Mouse (Mus musculus): ENCODE measurements around the gene Gm13124. TPM values are rescaled to one million over a fixed set of nuclear protein-coding genes. Genes with fewer than 3 reads are reported as not detected.
"Not testable (repeated sequence)": the region's sequence is repeated elsewhere in the genome, so short reads cannot be mapped to it uniquely, and the experiment has no call there.

Gene Gm13124
- polyA plus RNA-seq (2016; fragmentation: Nextera tagmentation; extraction: Ambion mirVana): not detected in 2 replicates

DNA sequence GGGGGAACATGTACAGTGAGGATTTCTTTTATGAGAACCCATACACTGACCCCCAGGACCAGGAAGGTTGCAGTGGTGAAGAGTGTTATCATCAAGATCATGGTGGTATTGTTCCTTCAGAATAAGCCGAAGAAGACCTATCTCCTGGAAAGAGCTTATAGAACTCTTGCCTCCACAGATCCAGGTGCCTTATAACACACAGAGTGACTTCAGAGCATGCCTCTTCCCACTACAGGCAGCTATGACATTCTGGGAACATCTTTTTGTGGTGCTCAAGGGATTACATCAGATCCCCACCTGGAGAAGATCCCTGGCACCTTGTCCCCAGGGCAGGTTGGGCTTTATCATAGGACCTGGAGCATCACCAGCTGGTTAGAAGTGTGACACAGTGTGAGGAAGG lies at the start of gene Gm13124:
Gene Gm13124 (minus strand): TSS at position 101 of the 400 bp plus-strand sequence.
- H3K4me1 ChIP-seq (replicated peaks): no peaks in the 10 kb centered on the region
- H3K36me3 ChIP-seq: no peaks in the 10 kb centered on the region
- H3K27me3 ChIP-seq: no peaks in the 10 kb centered on the region
- no peak within 1 kb of the TSS for H3K4me2 ChIP-seq
- H3K4me3 ChIP-seq (replicated peaks): no peak within 1 kb of the TSS
- no peak within 1 kb of the TSS for H3K9ac ChIP-seq (replicated peaks)
- peaks cover 4% of the 10 kb centered on the region; the same call in 1 of the 2 replicates for H3K9me3 ChIP-seq
- ATAC-seq (ENCODE audit: insufficient number of reproducible peaks, insufficient read depth, low FRiP score, low TSS enrichment, low read depth): no peak
- 100% methylated on average over 1 of the region's 1 CpGs for WGBS
- no peak within 1 kb of the TSS for H3K27ac ChIP-seq

DNA sequence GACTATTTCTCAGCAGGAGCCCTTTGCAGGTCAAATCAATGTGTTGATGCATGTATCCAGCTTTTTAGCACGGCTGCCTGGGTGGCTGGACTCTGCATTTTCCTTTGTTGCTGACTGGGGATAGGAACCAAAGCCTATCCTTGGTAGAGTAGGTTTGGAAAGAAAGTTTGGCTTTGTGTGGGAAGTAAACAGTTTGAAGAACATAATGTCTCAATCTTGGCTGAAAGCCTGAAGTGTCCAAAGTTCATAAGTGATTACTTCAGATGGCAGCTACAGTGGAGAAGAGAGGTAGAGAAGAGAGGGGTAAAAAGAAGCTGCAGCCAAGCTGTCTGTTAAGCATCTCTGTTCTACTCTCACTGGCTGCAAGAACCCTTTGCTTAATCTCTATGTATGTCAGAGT lies 49.7 kb upstream of the Gm13124 start:
- Histone ChIP-seq H3K4me1 (replicated peaks) (no peaks in the 10 kb centered on the region), H3K27ac (no peak overlapping the region), H3K9me3 (peaks cover 8% of the 10 kb centered on the region; the same call in 1 of the 2 replicates), H3K9ac (replicated peaks) (no peak overlapping the region), H3K27me3 (no peaks in the 10 kb centered on the region), H3K36me3 (no peaks in the 10 kb centered on the region), H3K4me3 (replicated peaks) (no peak overlapping the region), H3K4me2 (no peak overlapping the region)
- no peak for ATAC-seq (ENCODE audit: insufficient number of reproducible peaks, insufficient read depth, low FRiP score, low TSS enrichment, low read depth)
- WGBS: 80% methylated on average over 1 of the region's 1 CpGs

DNA sequence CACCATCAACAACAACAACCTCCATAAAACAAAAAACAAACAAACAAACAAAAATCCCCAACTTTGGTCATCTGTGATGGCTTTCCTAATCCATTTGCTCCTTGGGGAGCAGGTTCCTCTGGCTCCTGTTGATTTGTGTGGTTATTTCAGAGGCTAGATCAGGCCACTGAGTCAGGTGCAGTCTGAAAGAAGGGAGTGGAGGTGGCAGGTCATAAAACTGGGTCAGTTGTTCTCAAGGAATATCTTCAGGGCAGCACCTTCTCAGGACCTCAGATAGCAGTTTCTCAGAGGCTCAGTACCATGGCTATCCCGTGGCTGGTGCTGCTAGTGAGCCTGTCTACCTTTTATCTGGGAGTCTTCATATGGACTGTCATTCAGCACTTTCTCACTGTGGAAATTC lies 48.5 kb upstream of the Gm13124 start, which contains the start of gene Aadacl4:
Gene Aadacl4 (plus strand): TSS at position 301 of the 400 bp plus-strand sequence.
- H3K27ac ChIP-seq: no peak within 1 kb of the TSS
- H3K36me3 ChIP-seq: no peaks in the 10 kb centered on the region
- peaks cover 8% of the 10 kb centered on the region; the same call in 1 of the 2 replicates for H3K9me3 ChIP-seq
- no peak for ATAC-seq (ENCODE audit: insufficient number of reproducible peaks, insufficient read depth, low FRiP score, low TSS enrichment, low read depth)
- no peaks in the 10 kb centered on the region for H3K27me3 ChIP-seq
- no peak within 1 kb of the TSS for H3K4me2 ChIP-seq
- H3K4me3 ChIP-seq (replicated peaks): no peak within 1 kb of the TSS
- no peak within 1 kb of the TSS for H3K9ac ChIP-seq (replicated peaks)
- 84% methylated on average over 1 of the region's 1 CpGs for WGBS
- no peaks in the 10 kb centered on the region for H3K4me1 ChIP-seq (replicated peaks)

DNA sequence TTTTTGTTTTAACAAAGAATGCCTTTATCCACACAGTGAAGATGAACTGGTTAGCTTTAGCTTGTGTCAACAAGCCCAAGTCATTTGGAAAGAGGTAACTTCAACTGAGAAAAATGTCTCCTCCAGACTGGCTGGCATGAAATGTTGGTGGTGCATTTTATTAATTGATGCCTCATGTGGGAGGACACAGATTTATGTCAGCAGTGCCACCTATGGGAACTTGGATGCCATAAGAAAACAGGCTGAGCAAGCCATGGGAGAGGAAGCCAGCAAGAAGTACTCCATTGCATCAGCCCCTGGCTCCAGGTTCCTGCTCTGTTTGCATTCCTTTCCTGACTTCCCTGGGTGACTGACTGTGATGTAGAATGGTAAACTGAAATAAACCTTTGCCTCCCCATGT lies 27.9 kb upstream of the Gm13124 start:
- no peaks in the 10 kb centered on the region for H3K4me1 ChIP-seq (replicated peaks)
- H3K36me3 ChIP-seq: no peaks in the 10 kb centered on the region
- no peaks in the 10 kb centered on the region for H3K27me3 ChIP-seq
- peaks cover 27% of the 10 kb centered on the region for H3K9me3 ChIP-seq
- no peak overlapping the region for H3K9ac ChIP-seq (replicated peaks)
- no peak for ATAC-seq (ENCODE audit: insufficient number of reproducible peaks, insufficient read depth, low FRiP score, low TSS enrichment, low read depth)
- no peak overlapping the region for H3K4me2 ChIP-seq
- H3K4me3 ChIP-seq (replicated peaks): no peak overlapping the region
- H3K27ac ChIP-seq: no peak overlapping the region

DNA sequence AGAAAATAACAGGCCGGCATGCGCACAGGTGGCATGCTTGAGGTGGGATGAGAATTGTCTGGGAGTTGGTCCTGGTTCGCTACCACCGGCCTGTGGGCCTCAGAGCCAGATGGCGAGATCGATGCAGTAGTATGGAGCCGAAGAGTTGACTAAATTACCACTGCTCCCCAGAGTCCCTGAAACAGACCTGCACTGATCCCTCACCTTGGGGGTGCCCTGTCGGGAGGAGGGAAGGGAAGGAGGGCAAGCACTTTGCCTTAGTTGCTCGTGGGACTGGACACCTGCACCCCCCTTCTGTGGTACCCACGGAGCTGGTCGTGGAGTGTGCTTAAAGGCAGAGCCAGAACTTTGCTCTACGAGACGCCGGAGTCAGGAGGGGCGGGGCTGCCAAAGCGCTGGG lies 21.3 kb upstream of the Gm13124 start:
- not testable (repeated sequence) for H3K4me2 ChIP-seq; H3K9ac ChIP-seq (replicated peaks); H3K4me1 ChIP-seq (replicated peaks); H3K4me3 ChIP-seq (replicated peaks); H3K27me3 ChIP-seq; H3K27ac ChIP-seq; H3K36me3 ChIP-seq
- 86% methylated on average over 13 of the region's 16 CpGs for WGBS
- ATAC-seq (ENCODE audit: insufficient number of reproducible peaks, insufficient read depth, low FRiP score, low TSS enrichment, low read depth): 0 out of 2 replicates have a peak, but pooled peaks have one; percentile 52
- peaks cover 22% of the 10 kb centered on the region for H3K9me3 ChIP-seq

DNA sequence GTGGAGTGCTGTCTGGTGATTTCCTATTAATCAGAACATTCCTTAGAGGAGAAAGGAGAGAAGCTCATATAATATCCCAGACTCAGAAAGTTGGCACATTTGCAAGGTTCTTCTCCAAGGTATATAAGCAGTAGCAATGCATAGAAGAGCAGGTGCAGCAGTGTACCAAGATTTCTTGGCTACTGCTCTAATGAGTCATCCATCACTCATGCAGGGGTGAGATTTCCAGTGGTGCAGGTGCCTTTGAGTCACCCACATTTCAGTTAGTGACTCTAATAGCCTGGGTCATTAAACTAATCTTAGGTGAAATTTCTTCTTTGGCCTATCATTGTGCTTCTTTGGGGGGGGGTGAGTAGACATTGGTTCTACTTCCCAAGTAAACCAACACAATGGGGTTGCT lies 2.8 kb upstream of the Gm13124 start:
- Histone ChIP-seq H3K36me3 (no peaks in the 10 kb centered on the region), H3K27ac (no peak overlapping the region), H3K27me3 (no peaks in the 10 kb centered on the region), H3K9ac (replicated peaks) (no peak overlapping the region), H3K4me2 (no peak overlapping the region), H3K4me1 (replicated peaks) (no peaks in the 10 kb centered on the region), H3K4me3 (replicated peaks) (no peak overlapping the region), H3K9me3 (peaks cover 4% of the 10 kb centered on the region; the same call in 1 of the 2 replicates)
- ATAC-seq (ENCODE audit: insufficient number of reproducible peaks, insufficient read depth, low FRiP score, low TSS enrichment, low read depth): no peak

DNA sequence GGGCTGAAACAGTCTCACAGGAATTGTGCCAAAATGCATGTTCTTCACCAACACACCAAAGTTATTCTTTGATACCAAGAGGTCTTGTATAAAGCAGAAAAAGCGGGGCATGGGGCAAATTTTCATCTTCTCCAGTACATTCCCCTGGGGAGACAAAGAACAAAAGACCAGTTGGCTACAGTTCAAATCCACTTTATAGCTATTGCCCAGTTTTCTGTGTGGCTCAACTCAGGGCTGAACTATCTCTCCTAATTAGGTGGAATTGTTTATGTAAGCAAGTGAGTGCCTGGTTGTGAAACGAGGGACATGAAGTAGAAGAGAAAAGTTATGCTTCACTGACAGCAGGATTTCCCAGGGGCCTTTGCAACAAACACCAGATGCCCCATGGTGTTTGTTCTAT lies 3.7 kb downstream of the Gm13124 start:
- Histone ChIP-seq H3K4me3 (replicated peaks) (no peak overlapping the region), H3K4me2 (no peak overlapping the region), H3K27ac (no peak overlapping the region), H3K36me3 (no peaks in the 10 kb centered on the region), H3K9me3 (no peaks in the 10 kb centered on the region), H3K27me3 (no peaks in the 10 kb centered on the region), H3K9ac (replicated peaks) (no peak overlapping the region), H3K4me1 (replicated peaks) (no peaks in the 10 kb centered on the region)
- ATAC-seq (ENCODE audit: insufficient number of reproducible peaks, insufficient read depth, low FRiP score, low TSS enrichment, low read depth): no peak
- WGBS: 60% methylated on average over 2 of the region's 2 CpGs

DNA sequence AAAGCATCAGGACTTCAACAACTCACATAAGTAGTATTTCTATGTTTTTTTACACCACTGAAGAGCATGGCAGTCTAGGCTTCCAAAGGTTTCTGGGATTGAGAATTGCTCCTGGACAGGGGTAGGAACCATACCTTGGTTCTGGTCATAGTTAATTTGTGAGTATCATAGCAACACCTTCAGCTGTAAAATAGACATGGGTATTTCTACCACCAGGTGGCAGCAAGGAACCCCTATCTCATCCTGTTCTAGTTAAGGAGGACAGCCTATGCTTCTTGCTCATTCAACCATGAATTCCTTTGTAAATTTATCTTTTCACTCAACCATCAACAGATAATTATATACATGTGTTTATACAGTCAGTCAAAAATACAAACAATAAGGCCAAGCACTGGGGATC lies 5.1 kb downstream of the Gm13124 start:
- no peaks in the 10 kb centered on the region for H3K4me1 ChIP-seq (replicated peaks)
- no peaks in the 10 kb centered on the region for H3K36me3 ChIP-seq
- H3K9me3 ChIP-seq: no peaks in the 10 kb centered on the region; the same call in 1 of the 2 replicates
- ATAC-seq (ENCODE audit: insufficient number of reproducible peaks, insufficient read depth, low FRiP score, low TSS enrichment, low read depth): no peak
- no peak overlapping the region for H3K4me3 ChIP-seq (replicated peaks)
- no peaks in the 10 kb centered on the region for H3K27me3 ChIP-seq
- H3K4me2 ChIP-seq: no peak overlapping the region
- H3K27ac ChIP-seq: no peak overlapping the region
- no peak overlapping the region for H3K9ac ChIP-seq (replicated peaks)

DNA sequence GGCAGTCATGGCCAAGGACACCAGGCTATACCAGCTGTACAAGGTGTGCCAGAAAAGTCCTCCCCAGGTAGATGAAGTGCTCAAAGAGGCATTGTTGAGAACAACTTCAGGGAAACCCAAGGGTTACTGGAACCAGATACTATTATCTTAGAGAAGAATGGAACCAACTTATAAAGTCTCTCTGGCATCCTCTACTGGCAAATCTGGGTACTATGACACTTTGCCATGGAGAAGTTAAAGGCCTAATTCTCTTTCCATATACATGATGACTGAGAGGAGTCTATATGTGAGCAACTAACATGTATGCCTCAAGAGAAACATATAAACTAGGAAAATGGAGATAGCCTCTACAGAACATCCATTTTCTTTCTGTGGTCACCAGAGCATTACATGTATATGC lies 13.8 kb downstream of the Gm13124 start:
- H3K27ac ChIP-seq: no peak overlapping the region
- no peak overlapping the region for H3K4me3 ChIP-seq (replicated peaks)
- ATAC-seq (ENCODE audit: insufficient number of reproducible peaks, insufficient read depth, low FRiP score, low TSS enrichment, low read depth): no peak
- H3K36me3 ChIP-seq: no peaks in the 10 kb centered on the region
- H3K27me3 ChIP-seq: no peaks in the 10 kb centered on the region
- peaks cover 11% of the 10 kb centered on the region; the same call in 1 of the 2 replicates for H3K9me3 ChIP-seq
- no peak overlapping the region for H3K4me2 ChIP-seq
- no peak overlapping the region for H3K9ac ChIP-seq (replicated peaks)
- H3K4me1 ChIP-seq (replicated peaks): no peaks in the 10 kb centered on the region

DNA sequence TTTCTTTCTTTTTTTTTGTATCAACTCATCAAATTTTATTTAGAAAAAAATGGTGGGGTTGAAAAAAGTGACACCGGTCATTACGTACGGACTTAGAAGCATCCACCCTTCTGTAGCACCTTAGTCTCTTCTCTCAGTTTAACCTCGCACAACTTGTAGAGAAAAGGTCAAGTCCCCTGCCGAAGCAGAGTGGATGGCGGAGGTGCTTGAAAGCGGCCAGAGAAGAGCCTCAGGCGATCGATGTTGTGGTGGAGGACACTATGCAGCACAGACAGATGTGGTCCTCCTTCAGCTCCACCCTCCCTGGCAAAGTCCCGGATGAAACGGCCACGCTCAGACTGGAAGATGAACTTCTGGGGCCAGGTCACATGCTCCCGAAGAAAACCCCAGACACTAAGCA lies 19.6 kb downstream of the Gm13124 start:
- H3K4me3 ChIP-seq (replicated peaks); H3K9ac ChIP-seq (replicated peaks); H3K27me3 ChIP-seq; ATAC-seq (ENCODE audit: insufficient number of reproducible peaks, insufficient read depth, low FRiP score, low TSS enrichment, low read depth); H3K27ac ChIP-seq; H3K4me2 ChIP-seq; H3K36me3 ChIP-seq; H3K4me1 ChIP-seq (replicated peaks): not testable (repeated sequence)
- WGBS: 90% methylated on average over 13 of the region's 13 CpGs
- peaks cover 18% of the 10 kb centered on the region for H3K9me3 ChIP-seq

DNA sequence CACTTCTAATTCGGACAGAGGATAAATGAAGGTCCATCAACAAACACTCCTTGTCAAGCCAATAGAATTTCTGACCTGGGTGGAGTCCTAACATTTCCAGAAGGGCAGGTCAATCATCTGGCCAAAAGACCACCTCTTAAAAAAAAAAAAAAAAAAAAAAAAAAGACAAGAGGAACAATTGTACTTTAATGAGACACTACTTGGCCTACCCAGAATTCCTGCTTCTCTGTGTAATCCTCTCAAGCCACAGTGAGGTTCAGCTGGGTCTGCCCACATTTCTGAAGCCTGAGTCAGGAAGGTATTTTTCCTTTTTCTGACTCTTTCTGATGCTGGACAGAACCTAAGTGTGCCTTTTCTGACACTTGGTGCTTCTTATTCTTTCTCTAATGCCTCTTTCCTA lies 20.2 kb downstream of the Gm13124 start:
- Histone ChIP-seq H3K4me2 (no peak overlapping the region), H3K9me3 (peaks cover 18% of the 10 kb centered on the region), H3K36me3 (no peaks in the 10 kb centered on the region), H3K4me1 (replicated peaks) (no peaks in the 10 kb centered on the region), H3K4me3 (replicated peaks) (no peak overlapping the region), H3K27ac (no peak overlapping the region), H3K9ac (replicated peaks) (no peak overlapping the region), H3K27me3 (no peaks in the 10 kb centered on the region)
- WGBS: 91% methylated on average over 1 of the region's 1 CpGs
- no peak for ATAC-seq (ENCODE audit: insufficient number of reproducible peaks, insufficient read depth, low FRiP score, low TSS enrichment, low read depth)

DNA sequence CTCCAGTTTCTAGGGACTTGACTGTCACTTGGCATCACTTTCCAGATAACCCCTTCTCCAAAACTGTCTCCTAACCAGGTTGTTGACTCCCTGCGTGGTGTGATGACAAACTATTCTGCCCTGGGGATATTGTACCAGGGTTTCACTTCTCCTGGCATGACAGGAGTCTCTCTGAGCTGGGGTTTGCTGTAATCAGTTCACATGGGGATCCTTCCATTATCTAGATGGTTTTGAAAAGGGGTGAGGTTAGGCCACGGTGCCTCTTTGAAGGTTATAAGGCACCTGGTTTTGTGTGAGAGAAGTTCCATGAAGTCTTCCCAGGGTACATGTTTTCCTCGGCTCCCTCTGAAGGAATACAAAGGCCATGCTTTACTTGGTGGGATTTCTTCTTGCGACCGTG lies 45.4 kb downstream of the Gm13124 start, which contains the start of gene 9430007A20Rik:
Gene 9430007A20Rik (plus strand): TSS at position 301 of the 400 bp plus-strand sequence.
- no peak for ATAC-seq (ENCODE audit: insufficient number of reproducible peaks, insufficient read depth, low FRiP score, low TSS enrichment, low read depth)
- Histone ChIP-seq H3K9ac (replicated peaks) (no peak within 1 kb of the TSS), H3K4me1 (replicated peaks) (no peaks in the 10 kb centered on the region), H3K9me3 (peaks cover 16% of the 10 kb centered on the region; the same call in 1 of the 2 replicates), H3K36me3 (no peaks in the 10 kb centered on the region), H3K4me3 (replicated peaks) (no peak within 1 kb of the TSS), H3K4me2 (no peak within 1 kb of the TSS), H3K27me3 (no peaks in the 10 kb centered on the region), H3K27ac (no peak within 1 kb of the TSS)
- 80% methylated on average over 5 of the region's 5 CpGs for WGBS
